Mouse (Mus musculus) frontal cortex, adult 2 months (tissue): ENCODE results near the gene Alkbh7. TPM values are rescaled to one million over a fixed set of nuclear protein-coding genes. Genes with fewer than 3 reads are reported as not detected.

ENCODE experiments used
- DNase-seq, 2 experiments: peaks; one replicate each; pipeline ENCODE4 v3.0.0; 2022; ENCODE audit warnings: low spot score in 1 of 2; ENCODE audit errors: extremely low spot score in 1 of 2
- polyA plus RNA-seq: library from polyadenylated mRNA; depleted of rRNA; stranded (reverse); fragments of >200 nt; gene quantifications from 2 replicates; pipeline ENCODE4 v1.2.3, GENCODE M21; 2012; rRNA removed

Alkbh7 gene
- polyA plus RNA-seq, 1 experiment: 36.0 TPM

- no peak for DNase-seq
Observed at GRCm38 (mm10) chr17:57029691-57030090, 32.6 kb downstream of the Alkbh7 start.

- DNase-seq: no peak
Observed at GRCm38 (mm10) chr17:57030931-57031660, 34.0 kb downstream of the Alkbh7 start, which contains the start of gene Khsrp. Gene Khsrp, minus strand, starts transcription at chr17:57031522.

GRCm38 (mm10) chr17:57031661-57032420 lies 34.7 kb downstream of the Alkbh7 start:
- peak; percentile 100 for DNase-seq

GRCm38 (mm10) chr17:57032854-57033253 lies 35.7 kb downstream of the Alkbh7 start:
- DNase-seq: no peak

- DNase-seq: no peak
Observed at GRCm38 (mm10) chr17:57038978-57039377, 41.8 kb downstream of the Alkbh7 start.

- DNase-seq: no peak
Observed at GRCm38 (mm10) chr17:57041554-57041953, 44.4 kb downstream of the Alkbh7 start, which contains the start of gene Slc25a41. Gene Slc25a41, minus strand, starts transcription at chr17:57041654.

GRCm38 (mm10) chr17:57047406-57047805 lies 50.3 kb downstream of the Alkbh7 start:
- no peak for DNase-seq

- DNase-seq: no peak
Observed at GRCm38 (mm10) chr17:57048816-57049215, 51.7 kb downstream of the Alkbh7 start.

Other genes starting within 250 kb of the Alkbh7 start
- 5.9 and 7.4 TPM in 2 replicates for gene Nrtn, start 239.8 kb upstream of the Alkbh7 start, polyA plus RNA-seq
- 145 and 149 TPM in 2 replicates for gene Dus3l, start 232.6 kb upstream of the Alkbh7 start, polyA plus RNA-seq
- 3.5 and 4.2 TPM in 2 replicates for gene Prr22, start 227.1 kb upstream of the Alkbh7 start, polyA plus RNA-seq
- gene Rfx2, start 166.3 kb upstream of the Alkbh7 start, polyA plus RNA-seq: 3.6 and 4.0 TPM in 2 replicates
- gene Acsbg2, start 122.9 kb upstream of the Alkbh7 start, polyA plus RNA-seq: 0.04 TPM in 1 of 2 replicates, not detected in the other
- gene 1700061G19Rik, start 121.9 kb upstream of the Alkbh7 start, polyA plus RNA-seq: 0.12 and 0.15 TPM in 2 replicates
- gene Mllt1, start 61.9 kb upstream of the Alkbh7 start, polyA plus RNA-seq: 73.3 and 80.1 TPM in 2 replicates
- not detected in 2 replicates for gene Acer1, start 15.2 kb upstream of the Alkbh7 start, polyA plus RNA-seq
- 146 and 147 TPM in 2 replicates for gene Clpp, start 7.0 kb upstream of the Alkbh7 start, polyA plus RNA-seq
- gene Pspn, start 2.7 kb downstream of the Alkbh7 start, polyA plus RNA-seq: 0.44 TPM in 1 of 2 replicates, not detected in the other
- 74.7 and 86.4 TPM in 2 replicates for gene Gtf2f1, start 13.9 kb downstream of the Alkbh7 start, polyA plus RNA-seq
- gene Gm17949, start 14.1 kb downstream of the Alkbh7 start, polyA plus RNA-seq: 0.08 TPM in 1 of 2 replicates, not detected in the other
- 62.6 and 64.9 TPM in 2 replicates for gene Khsrp, start 34.2 kb downstream of the Alkbh7 start, polyA plus RNA-seq
- 0.57 and 0.66 TPM in 2 replicates for gene Slc25a41, start 44.3 kb downstream of the Alkbh7 start, polyA plus RNA-seq
- gene Crb3, start 61.8 kb downstream of the Alkbh7 start, polyA plus RNA-seq: 1.0 and 1.7 TPM in 2 replicates
- 290 and 350 TPM in 2 replicates for gene Slc25a23, start 62.5 kb downstream of the Alkbh7 start, polyA plus RNA-seq
- gene Dennd1c, start 81.2 kb downstream of the Alkbh7 start, polyA plus RNA-seq: 2.3 and 2.4 TPM in 2 replicates
- 514 and 612 TPM in 2 replicates for gene Tubb4a, start 90.4 kb downstream of the Alkbh7 start, polyA plus RNA-seq
- gene Tnfsf9, start 108.0 kb downstream of the Alkbh7 start, polyA plus RNA-seq: 1.4 and 1.6 TPM in 2 replicates
- 0.40 and 0.66 TPM in 2 replicates for gene Cd70, start 152.4 kb downstream of the Alkbh7 start, polyA plus RNA-seq
- gene Tnfsf14, start 196.8 kb downstream of the Alkbh7 start, polyA plus RNA-seq: not detected in 2 replicates
- gene C3, start 230.8 kb downstream of the Alkbh7 start, polyA plus RNA-seq: 0.18 and 1.6 TPM in 2 replicates